Mouse (Mus musculus) embryonic fibroblast, embryonic 13.5 days (primary cell): ENCODE results near the gene Mblac2. TPM values are rescaled to one million over a fixed set of nuclear protein-coding genes. Genes with fewer than 3 reads are reported as not detected.
A peak's percentile ranks its signal among the peaks of the same experiment; 100 is the strongest.
"Not testable (repeated sequence)": the region's sequence is repeated elsewhere in the genome, so short reads cannot be mapped to it uniquely, and the experiment has no call there.

Experiments
- H3K27ac ChIP-seq: 2 replicates; pipeline ENCODE4 v1.5.1; 2012; ENCODE audit warnings: low read length, control low read depth, inconsistent platforms; ENCODE audit not compliant: insufficient read depth
- H3K4me1 ChIP-seq: 2 replicates; pipeline ENCODE4 v1.6.1; 2011; ENCODE audit warnings: low read length; ENCODE audit not compliant: control insufficient read depth, insufficient read depth
- H3K4me3 ChIP-seq: 2 replicates; pipeline ENCODE4 v1.5.1; 2011; ENCODE audit warnings: mild to moderate bottlenecking, control low read depth, low read length; ENCODE audit not compliant: insufficient read depth
- CTCF ChIP-seq: IDR thresholded peaks from 2 replicates; pipeline ENCODE4 v1.5.1; 2011; ENCODE audit warnings: mild to moderate bottlenecking, control low read depth, low read length, moderate library complexity, borderline replicate concordance; ENCODE audit not compliant: insufficient read depth
- POLR2A ChIP-seq: IDR thresholded peaks from 2 replicates; pipeline ENCODE4 v1.6.1; 2011; ENCODE audit warnings: low read depth, mild to moderate bottlenecking, control low read depth, low read length, moderate library complexity
- polyA plus RNA-seq: library from polyadenylated mRNA; stranded (reverse); fragments of >200 nt; gene quantifications from 2 replicates; pipeline ENCODE4 v1.2.4, GENCODE M21; 2011; ENCODE audit warnings: low read depth; ENCODE audit not compliant: missing spikeins, insufficient read length

The Mblac2 gene
- polyA plus RNA-seq, 1 experiment: 3.0 TPM

- no peak overlapping the region for H3K4me3 ChIP-seq
- no peaks in the 10 kb centered on the region for H3K4me1 ChIP-seq
- TF ChIP-seq CTCF (no peak), POLR2A (no peak)
- no peak overlapping the region for H3K27ac ChIP-seq
Measured at GRCm38 (mm10) chr13:81694446-81694845, 16.7 kb upstream of the Mblac2 start.

DNA sequence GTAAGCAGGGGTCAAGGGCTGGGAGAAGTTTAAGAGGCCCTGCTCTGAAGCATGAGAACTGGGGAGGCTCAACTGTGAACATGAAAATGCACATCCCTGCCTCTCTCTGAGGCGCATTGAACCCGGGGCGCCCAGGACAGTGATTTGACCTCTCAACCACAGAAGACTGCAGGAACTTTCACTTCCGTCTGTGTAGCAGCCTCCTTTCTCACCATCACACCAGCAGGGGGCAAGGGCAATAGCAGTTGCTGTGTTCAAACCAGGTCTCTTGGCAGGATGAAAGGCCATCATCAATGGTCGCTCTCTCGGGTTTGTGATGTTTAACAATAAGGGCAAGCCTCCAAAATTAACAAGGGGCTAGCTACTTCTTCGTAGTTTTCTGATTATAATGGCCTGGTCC is 8.0 kb upstream of the Mblac2 start:
- Histone ChIP-seq H3K4me3 (no peak overlapping the region), H3K27ac (no peak overlapping the region), H3K4me1 (no peaks in the 10 kb centered on the region)
- no peak for TF ChIP-seq CTCF
- TF ChIP-seq POLR2A: no peak

DNA sequence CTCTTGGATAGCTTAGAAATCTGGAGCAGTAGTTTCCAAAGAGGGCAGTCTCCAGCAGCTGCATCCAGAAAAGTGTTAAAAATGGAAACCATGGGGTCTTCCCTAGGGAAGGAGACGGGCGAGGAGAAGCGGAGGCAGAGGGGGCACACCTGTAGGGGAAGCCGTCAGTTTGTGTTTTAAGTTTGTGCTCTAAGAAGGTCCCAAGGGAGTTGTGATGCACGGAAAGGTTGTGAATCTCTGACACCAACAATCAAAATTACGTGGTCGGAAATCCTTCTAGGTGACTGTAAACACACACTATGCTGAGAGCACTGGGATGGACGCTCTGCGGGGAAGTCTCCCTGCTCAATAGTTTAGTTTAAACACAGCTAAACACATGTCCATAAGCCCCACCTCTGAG is 7.5 kb upstream of the Mblac2 start:
- TF ChIP-seq CTCF (no peak), POLR2A (no peak)
- Histone ChIP-seq H3K27ac (no peak overlapping the region), H3K4me1 (no peaks in the 10 kb centered on the region), H3K4me3 (no peak overlapping the region)

GRCm38 (mm10) chr13:81706311-81706710 is 4.8 kb upstream of the Mblac2 start:
- H3K4me3 ChIP-seq: no peak overlapping the region
- no peak overlapping the region for H3K27ac ChIP-seq
- no peaks in the 10 kb centered on the region; the same call in 1 of the 2 replicates for H3K4me1 ChIP-seq
- TF ChIP-seq CTCF (no peak), POLR2A (no peak)

DNA sequence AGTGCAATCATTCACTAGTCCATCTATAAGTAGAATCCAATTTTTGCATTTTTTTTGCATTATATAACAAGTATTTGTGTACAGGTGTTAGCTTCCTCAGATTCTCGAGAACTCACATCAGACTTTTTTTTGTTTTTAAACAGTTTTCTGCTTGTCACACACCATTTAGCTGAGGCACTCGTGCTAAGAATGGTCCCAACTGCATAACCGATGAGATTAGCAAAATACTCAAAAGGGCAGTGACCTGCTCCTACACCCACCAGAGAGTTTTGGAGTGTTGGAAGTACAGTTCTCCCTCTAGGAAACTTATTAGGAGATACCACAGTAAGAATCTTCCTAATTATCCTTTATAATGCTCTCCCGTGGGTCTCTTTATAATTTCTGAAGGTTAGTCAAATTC is 1.3 kb upstream of the Mblac2 start:
- peak overlapping the region; percentile 72; the same call in 1 of the 2 replicates for H3K4me3 ChIP-seq
- no peak for TF ChIP-seq POLR2A
- no peak for TF ChIP-seq CTCF
- no peaks in the 10 kb centered on the region; the same call in 1 of the 2 replicates for H3K4me1 ChIP-seq
- no peak overlapping the region for H3K27ac ChIP-seq

DNA sequence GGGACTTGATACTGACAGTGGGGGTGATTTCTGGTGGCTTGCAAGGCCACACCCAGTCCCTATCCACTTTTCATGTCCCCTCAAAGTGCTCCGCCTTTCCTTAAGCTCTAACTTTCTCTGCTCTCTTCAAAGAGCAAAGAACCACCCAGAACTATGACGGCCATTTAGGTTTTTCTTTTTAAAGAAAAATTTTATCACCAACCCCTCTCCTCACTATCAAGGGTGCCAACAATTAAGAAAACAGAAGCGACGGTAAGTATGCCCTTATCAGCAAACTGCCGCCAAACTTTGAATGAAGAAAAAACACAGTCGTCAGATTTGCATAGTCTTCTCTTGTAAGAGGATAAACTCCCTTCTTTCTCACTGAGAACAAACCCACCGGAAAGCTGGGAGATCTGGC is 875 bp upstream of the Mblac2 start:
- Histone ChIP-seq H3K27ac (no peak overlapping the region), H3K4me3 (peak overlapping the region; percentile 72), H3K4me1 (no peaks in the 10 kb centered on the region; the same call in 1 of the 2 replicates)
- TF ChIP-seq CTCF (no peak), POLR2A (no peak)

DNA sequence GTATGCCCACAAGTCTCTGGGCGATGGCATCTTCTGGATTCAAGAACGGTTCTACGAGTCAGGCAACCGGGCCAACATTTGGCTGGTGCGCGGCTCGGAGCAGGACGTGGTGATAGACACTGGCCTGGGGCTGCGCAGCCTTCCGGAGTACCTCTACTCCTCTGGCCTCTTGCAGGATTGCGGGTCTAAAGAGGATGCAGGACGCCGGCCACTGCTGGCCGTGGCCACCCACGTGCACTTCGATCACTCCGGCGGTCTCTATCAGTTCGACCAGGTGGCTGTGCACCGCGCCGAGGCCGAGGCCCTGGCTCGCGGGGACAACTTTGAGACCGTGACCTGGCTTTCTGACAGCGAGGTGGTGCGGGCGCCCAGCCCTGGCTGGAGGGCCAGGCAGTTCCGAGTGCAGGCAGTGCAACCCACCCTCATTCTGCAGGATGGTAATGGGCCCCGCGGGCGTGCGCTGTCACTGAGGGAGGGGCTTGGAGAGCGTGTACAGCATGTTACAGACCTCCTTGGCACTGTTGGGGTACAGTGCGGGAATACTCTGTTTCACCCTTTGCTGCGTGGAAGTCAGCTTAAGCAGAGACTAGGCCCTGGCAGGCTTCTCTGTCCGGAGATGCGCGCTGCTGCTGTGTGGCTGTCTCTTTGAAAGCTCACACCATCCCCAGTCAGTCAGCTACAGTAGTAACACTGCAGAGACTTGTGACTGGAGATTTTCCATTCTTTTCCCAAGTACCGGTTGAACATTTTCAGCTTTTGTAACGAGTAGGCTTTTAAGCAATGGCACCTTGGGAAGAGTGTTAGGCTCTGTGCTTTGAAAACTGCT is 618 bp downstream of the Mblac2 start:
- peak overlapping the region; percentile 72 for H3K4me3 ChIP-seq
- TF ChIP-seq CTCF (no peak), POLR2A (no peak)
- no peak overlapping the region for H3K27ac ChIP-seq
- H3K4me1 ChIP-seq: no peaks in the 10 kb centered on the region; the same call in 1 of the 2 replicates

GRCm38 (mm10) chr13:81713896-81714295 is 2.8 kb downstream of the Mblac2 start:
- TF ChIP-seq POLR2A: no peak
- TF ChIP-seq CTCF: no peak
- no peak overlapping the region for H3K27ac ChIP-seq
- H3K4me1 ChIP-seq: no peaks in the 10 kb centered on the region; the same call in 1 of the 2 replicates
- H3K4me3 ChIP-seq: no peak overlapping the region

- H3K27ac ChIP-seq, H3K4me3 ChIP-seq, H3K4me1 ChIP-seq: not testable (repeated sequence)
Measured at GRCm38 (mm10) chr13:81728141-81728540, 17.0 kb downstream of the Mblac2 start.

DNA sequence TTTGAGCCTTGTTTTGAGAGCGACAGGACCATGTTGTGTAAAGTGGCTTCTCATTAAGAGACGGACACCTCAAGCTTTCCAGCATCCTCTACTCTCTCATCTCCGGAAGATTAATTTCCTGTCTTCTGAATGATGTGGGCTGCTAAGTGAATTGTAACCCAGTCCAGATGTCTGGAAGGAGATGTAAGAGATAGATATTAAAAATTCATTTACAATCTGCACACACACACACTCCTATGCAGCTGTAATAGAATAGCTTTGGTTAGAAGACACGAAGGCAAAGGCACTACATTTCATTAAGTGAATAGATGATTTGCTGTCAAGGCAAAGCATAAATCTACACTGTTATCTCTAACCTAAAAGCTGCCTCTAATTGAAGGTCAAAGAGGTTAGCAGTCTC is 18.0 kb downstream of the Mblac2 start:
- Histone ChIP-seq H3K4me3 (no peak overlapping the region), H3K4me1 (no peaks in the 10 kb centered on the region), H3K27ac (no peak overlapping the region)
- TF ChIP-seq CTCF: no peak
- no peak for TF ChIP-seq POLR2A
